Comparison of ENCODE assay signal across 8 mouse cellular contexts in genomic region chr5:123227762-123228523, GRCm38 (mm10). TPM values are rescaled to one million over a fixed set of nuclear protein-coding genes. Genes with fewer than 3 reads are reported as not detected.
DNase-seq lines count a peak whose midpoint lies in the region; ATAC-seq and TF ChIP-seq lines count a peak whose summit lies in the region.

No protein-coding gene starts in this region.

- 2% methylated on average over 42 of the region's 42 CpGs for WGBS in forebrain, embryonic 11.5 days
- WGBS in heart, embryonic 16.5 days, result 2% methylated on average over 42 of the region's 42 CpGs
- WGBS in liver, embryonic 15.5 days (ENCODE audit: insufficient replicate concordance), result 2% methylated on average over 42 of the region's 42 CpGs
- WGBS in neural tube, embryonic 12.5 days, result 4% methylated on average over 42 of the region's 42 CpGs

- H3K27me3 ChIP-seq in CH12.LX (replicated peaks), result no peaks in the 10 kb centered on the region
- no peaks in the 10 kb centered on the region for H3K27me3 ChIP-seq in forebrain, embryonic 11.5 days (ENCODE audit: control insufficient read depth, insufficient read depth, low read length)
- H3K27me3 ChIP-seq in heart, embryonic 16.5 days (ENCODE audit: control insufficient read depth, insufficient read depth, low read length), result no peaks in the 10 kb centered on the region
- no peaks in the 10 kb centered on the region for H3K27me3 ChIP-seq in liver, embryonic 15.5 days
- H3K27me3 ChIP-seq in neural tube, embryonic 12.5 days (replicated peaks), result no peaks in the 10 kb centered on the region

- H3K4me1 ChIP-seq in CH12.LX (ENCODE audit: control insufficient read depth in 1 of 2, insufficient read depth in 2 of 2), result peaks cover 0 to 22% of the 10 kb centered on the region in 2 experiments; a peak in 3 of 4 replicates
- no peaks in the 10 kb centered on the region; the same call in 1 of the 2 replicates for H3K4me1 ChIP-seq in forebrain, embryonic 11.5 days (replicated peaks; ENCODE audit: control insufficient read depth, insufficient read depth, low read length)
- peaks cover 8% of the 10 kb centered on the region for H3K4me1 ChIP-seq in heart, embryonic 16.5 days (ENCODE audit: control insufficient read depth, insufficient read depth, low read length)
- H3K4me1 ChIP-seq in liver, embryonic 15.5 days (replicated peaks), result peaks cover 59% of the 10 kb centered on the region
- peaks cover 9% of the 10 kb centered on the region; the same call in 1 of the 2 replicates for H3K4me1 ChIP-seq in neural tube, embryonic 12.5 days

- H3K9me3 ChIP-seq in CH12.LX (replicated peaks; ENCODE audit: low read length), result no peaks in the 10 kb centered on the region
- no peaks in the 10 kb centered on the region for H3K9me3 ChIP-seq in forebrain, embryonic 11.5 days (ENCODE audit: control insufficient read depth, low read length)
- H3K9me3 ChIP-seq in heart, embryonic 16.5 days (replicated peaks; ENCODE audit: control insufficient read depth, low read length), result no peaks in the 10 kb centered on the region
- H3K9me3 ChIP-seq in liver, embryonic 15.5 days (replicated peaks), result no peaks in the 10 kb centered on the region
- H3K9me3 ChIP-seq in neural tube, embryonic 12.5 days, result no peaks in the 10 kb centered on the region

- dilution Hi-C loops in CH12.LX (cut with MboI; ENCODE audit: extremely low pct_ligation_motif_present, extremely low pct_unique_long_range_greater_than_20kb, low sequenced_read_pairs), result no loop called here

- peak; percentile 97 for DNase-seq in CH12.LX (ENCODE audit: extremely low read depth)
- DNase-seq in c-Kit-positive CD71-positive TER-119-negative erythroid progenitor cells, embryonic 14.5 days (ENCODE audit: low read depth), result peak; percentile 95
- peak; percentile 96 for DNase-seq in forebrain, embryonic 11.5 days (ENCODE audit: low spot score)
- peak; percentile 98 to 99 for DNase-seq in kidney, postnatal 36 days
- peak; percentile 94 for DNase-seq in telencephalon, adult 2 months (ENCODE audit: low read depth, low spot score)

- H3K79me2 ChIP-seq in CH12.LX (replicated peaks; ENCODE audit: control insufficient read depth, extremely low read depth, insufficient read depth, poor library complexity, severe bottlenecking), result peaks cover 9% of the 10 kb centered on the region; the same call in 1 of the 2 replicates

- no peak for TF ChIP-seq CTCF in CH12.LX (conservative IDR thresholded peaks at IDR 0.05 in 1 of 2, IDR thresholded peaks at IDR 0.05 in 1 of 2; ENCODE audit: low read depth in 2 of 2, low read length in 2 of 2)

- in situ Hi-C loops in CH12.LX (cut with MboI; ENCODE audit: low pct_ligation_motif_present, low pct_unique_long_range_greater_than_20kb, low sequenced_read_pairs), result loop anchor here (5.0 kb wide), 1 partner anchor 36 kb away; no protein-coding TSS in a partner anchor

- no peak for TF ChIP-seq EP300 in CH12.LX (IDR thresholded peaks at IDR 0.05; ENCODE audit: low read length)

- peaks cover 0 to 17% of the 10 kb centered on the region in 2 experiments for H3K36me3 ChIP-seq in CH12.LX (replicated peaks in 1 of 2; ENCODE audit: control insufficient read depth in 1 of 2, insufficient read depth in 1 of 2, low read length in 1 of 2)
- no peaks in the 10 kb centered on the region for H3K36me3 ChIP-seq in forebrain, embryonic 11.5 days (ENCODE audit: control insufficient read depth, insufficient read depth, low read length)
- H3K36me3 ChIP-seq in heart, embryonic 16.5 days (ENCODE audit: control insufficient read depth, insufficient read depth), result no peaks in the 10 kb centered on the region
- peaks cover 14% of the 10 kb centered on the region for H3K36me3 ChIP-seq in liver, embryonic 15.5 days (replicated peaks)
- no peaks in the 10 kb centered on the region for H3K36me3 ChIP-seq in neural tube, embryonic 12.5 days

- peak overlapping the region; percentile 69 to 95 (median 87) for H3K4me3 ChIP-seq in CH12.LX (replicated peaks in 1 of 3; ENCODE audit: low read depth in 2 of 3, low read length in 2 of 3, poor library complexity in 1 of 3)
- H3K4me3 ChIP-seq in forebrain, embryonic 11.5 days (ENCODE audit: low read depth, low read length), result peak overlapping the region; percentile 66
- H3K4me3 ChIP-seq in heart, embryonic 16.5 days (ENCODE audit: low read length), result peak overlapping the region; percentile 89
- peak overlapping the region; percentile 94 for H3K4me3 ChIP-seq in liver, embryonic 15.5 days (replicated peaks)
- H3K4me3 ChIP-seq in neural tube, embryonic 12.5 days, result peak overlapping the region; percentile 74

- H3K4me2 ChIP-seq in CH12.LX (ENCODE audit: insufficient read depth, low read depth, poor library complexity, severe bottlenecking), result peak overlapping the region; percentile 49
- peak overlapping the region; percentile 53 for H3K4me2 ChIP-seq in forebrain, embryonic 11.5 days (ENCODE audit: low read depth, low read length, severe bottlenecking)
- H3K4me2 ChIP-seq in heart, embryonic 16.5 days (ENCODE audit: low read depth, low read length), result peak overlapping the region; percentile 71
- peak overlapping the region; percentile 82 for H3K4me2 ChIP-seq in liver, embryonic 15.5 days
- peak overlapping the region; percentile 68 for H3K4me2 ChIP-seq in neural tube, embryonic 12.5 days (replicated peaks)

- ATAC-seq in forebrain, embryonic 11.5 days (replicated peaks; ENCODE audit: low FRiP score), result peak; percentile 82
- peak; percentile 90 for ATAC-seq in heart, embryonic 16.5 days (replicated peaks; ENCODE audit: extremely low read depth, insufficient read depth, low FRiP score)
- ATAC-seq in liver, embryonic 15.5 days (ENCODE audit: insufficient read depth), result peak; percentile 80
- peak; percentile 82; the same call in 1 of the 2 replicates for ATAC-seq in neural tube, embryonic 12.5 days (ENCODE audit: low FRiP score, low read depth)

- H3K9ac ChIP-seq in CH12.LX (ENCODE audit: insufficient read depth, low read depth), result peak overlapping the region; percentile 78
- peak overlapping the region; percentile 80 for H3K9ac ChIP-seq in forebrain, embryonic 11.5 days (ENCODE audit: low read length)
- peak overlapping the region; percentile 95 for H3K9ac ChIP-seq in heart, embryonic 16.5 days (ENCODE audit: low read length)
- H3K9ac ChIP-seq in liver, embryonic 15.5 days, result peak overlapping the region; percentile 95
- peak overlapping the region; percentile 77 for H3K9ac ChIP-seq in neural tube, embryonic 12.5 days

- TF ChIP-seq RAD21 in CH12.LX (IDR thresholded peaks at IDR 0.05; ENCODE audit: low read depth, low read length), result no peak

- H3K27ac ChIP-seq in CH12.LX (ENCODE audit: insufficient read depth, low read depth), result no peak overlapping the region
- H3K27ac ChIP-seq in forebrain, embryonic 11.5 days (ENCODE audit: low read depth, low read length), result no peak overlapping the region
- no peak overlapping the region for H3K27ac ChIP-seq in heart, embryonic 16.5 days (ENCODE audit: low read length)
- peak overlapping the region; percentile 86 for H3K27ac ChIP-seq in liver, embryonic 15.5 days (replicated peaks)
- H3K27ac ChIP-seq in neural tube, embryonic 12.5 days, result no peak overlapping the region

- TF ChIP-seq POLR2A in CH12.LX (IDR thresholded peaks at IDR 0.05; ENCODE audit: low read depth, low read length), result peak; percentile 83

TF ChIP-seq in CH12.LX, 34 proteins besides CTCF, POLR2A, EP300 and RAD21 (continues in another document):
- peak; percentile 99 for TF ChIP-seq ELF1 (IDR thresholded peaks at IDR 0.05; ENCODE audit: low read depth, low read length)
- no peak for TF ChIP-seq ZNF384 (IDR thresholded peaks at IDR 0.05; ENCODE audit: low read depth, low read length)
- TF ChIP-seq ZMIZ1 (IDR thresholded peaks at IDR 0.05; ENCODE audit: low read depth, low read length), result no peak
- no peak for TF ChIP-seq PAX5 (IDR thresholded peaks at IDR 0.05; ENCODE audit: low read length)
- peak; percentile 69; the same call in 1 of the 2 replicates for TF ChIP-seq MEF2A (IDR thresholded peaks at IDR 0.05; ENCODE audit: borderline replicate concordance, low read depth, low read length)
- TF ChIP-seq MAFK (IDR thresholded peaks at IDR 0.05; ENCODE audit: insufficient replicate concordance, low read length), result no peak
- TF ChIP-seq HCFC1 (IDR thresholded peaks at IDR 0.05; ENCODE audit: low read depth, low read length), result peak; percentile 88
- no peak; the same call in 1 of the 2 replicates for TF ChIP-seq UBTF (IDR thresholded peaks at IDR 0.05; ENCODE audit: low read depth, low read length)
- peak; percentile 91 for TF ChIP-seq TBP (conservative IDR thresholded peaks at IDR 0.05; ENCODE audit: low read depth, low read length)
- TF ChIP-seq KAT2A (IDR thresholded peaks at IDR 0.05; ENCODE audit: insufficient replicate concordance, low read length), result peak; percentile 64; the same call in 1 of the 2 replicates

RNA-seq across cellular contexts. Expression of gene Wdr66, which starts 24.0 kb away (rescaled TPM):
- total RNA-seq in CH12.LX (2012; rRNA removed) (0.13 and 0.21 TPM in 2 replicates), CH12.LX (2014; rRNA removed) (0.21 TPM in 1 of 2 replicates, not detected in the other)
- 0.34 and 0.55 TPM in 2 replicates for polyA plus RNA-seq in CH12.LX (2012; ENCODE audit: insufficient read length, low read depth)
- 1.1 and 1.9 TPM in 2 replicates for polyA plus RNA-seq in forebrain, embryonic 11.5 days (2014; fragmentation: Nextera tagmentation; extraction: Ambion mirVana)
- polyA plus RNA-seq in heart, embryonic 16.5 days (2015; fragmentation: Nextera tagmentation; extraction: Ambion mirVana), result 3.1 and 3.7 TPM in 2 replicates
- 0.14 TPM in 1 of 2 replicates, not detected in the other for polyA plus RNA-seq in liver, embryonic 15.5 days (2015; fragmentation: Nextera tagmentation; extraction: Ambion mirVana)
- 11.3 and 14.8 TPM in 2 replicates for polyA plus RNA-seq in neural tube, embryonic 12.5 days (2016; fragmentation: Nextera tagmentation; extraction: Ambion mirVana)

RNA-seq across cellular contexts. Expression of gene Hpd, which starts 45.4 kb away (rescaled TPM):
- total RNA-seq in CH12.LX (2012; rRNA removed) (not detected in 2 replicates), CH12.LX (2014; rRNA removed) (0.20 TPM in 1 of 2 replicates, not detected in the other)
- polyA plus RNA-seq in CH12.LX (2012; ENCODE audit: insufficient read length, low read depth), result not detected in 2 replicates
- polyA plus RNA-seq in forebrain, embryonic 11.5 days (2014; fragmentation: Nextera tagmentation; extraction: Ambion mirVana), result not detected in 2 replicates
- 0.20 and 0.46 TPM in 2 replicates for polyA plus RNA-seq in heart, embryonic 16.5 days (2015; fragmentation: Nextera tagmentation; extraction: Ambion mirVana)
- 61.7 and 87.5 TPM in 2 replicates for polyA plus RNA-seq in liver, embryonic 15.5 days (2015; fragmentation: Nextera tagmentation; extraction: Ambion mirVana)
- not detected in 2 replicates for polyA plus RNA-seq in neural tube, embryonic 12.5 days (2016; fragmentation: Nextera tagmentation; extraction: Ambion mirVana)

RNA-seq across cellular contexts. Expression of gene Psmd9, which starts 58.7 kb away (rescaled TPM):
- total RNA-seq in CH12.LX (2012; rRNA removed), result 35.5 and 37.9 TPM in 2 replicates
- 28.6 and 30.8 TPM in 2 replicates for total RNA-seq in CH12.LX (2014; rRNA removed)
- polyA plus RNA-seq in CH12.LX (2012; ENCODE audit: insufficient read length, low read depth), result 38.0 and 46.2 TPM in 2 replicates
- 68.5 and 77.8 TPM in 2 replicates for polyA plus RNA-seq in forebrain, embryonic 11.5 days (2014; fragmentation: Nextera tagmentation; extraction: Ambion mirVana)
- 60.0 and 63.8 TPM in 2 replicates for polyA plus RNA-seq in heart, embryonic 16.5 days (2015; fragmentation: Nextera tagmentation; extraction: Ambion mirVana)
- polyA plus RNA-seq in liver, embryonic 15.5 days (2015; fragmentation: Nextera tagmentation; extraction: Ambion mirVana), result 70.1 and 77.2 TPM in 2 replicates
- 74.1 and 77.7 TPM in 2 replicates for polyA plus RNA-seq in neural tube, embryonic 12.5 days (2016; fragmentation: Nextera tagmentation; extraction: Ambion mirVana)

Comparison
In these comparisons a context has a peak if more than half of its experiments do, and no peak if none do; other contexts are left out.
1. RNA of gene Hpd, which starts 45.4 kb away (polyA plus RNA-seq): 61.7 to 87.5 TPM in liver, embryonic 15.5 days; 0.20 to 0.46 TPM in heart, embryonic 16.5 days, not detected in CH12.LX, not detected in forebrain, embryonic 11.5 days and not detected in neural tube, embryonic 12.5 days; every median in the first group is over 10 times any median in the second.
2. Peak in every context shown above with its lines, with median percentiles within 50 percentile points of each other: DNase-seq, H3K4me2 ChIP-seq, H3K4me3 ChIP-seq, H3K9ac ChIP-seq and ATAC-seq.